Mouse (Mus musculus) kidney, embryonic 16.5 days (tissue): ENCODE measurements around the gene Agbl2. TPM values are rescaled to one million over a fixed set of nuclear protein-coding genes. Genes with fewer than 3 reads are reported as not detected.

Source experiments
- ATAC-seq: fragments of 200-750 bp; cut with Nextera tagmentation; 2 replicates; pipeline ENCODE4 v1.8.0; 2017; ENCODE audit warnings: moderate TSS enrichment; ENCODE audit not compliant: low FRiP score, low TSS enrichment
- H3K27ac ChIP-seq: fragments of 300-500 bp; sonication (generic); 2 replicates; pipeline ENCODE4 v1.5.1; 2014; ENCODE audit warnings: low read length
- H3K27me3 ChIP-seq: fragments of 300-500 bp; sonication (generic); 2 replicates; pipeline ENCODE4 v1.6.1; 2014; ENCODE audit warnings: low read length, control low read depth, mixed read lengths; ENCODE audit not compliant: insufficient read depth
- H3K36me3 ChIP-seq: fragments of 300-500 bp; sonication (generic); 2 replicates; pipeline ENCODE4 v1.6.1; 2014; ENCODE audit warnings: low read length, control low read depth, mixed read lengths; ENCODE audit not compliant: insufficient read depth
- H3K4me1 ChIP-seq: fragments of 300-500 bp; sonication (generic); 2 replicates; pipeline ENCODE4 v1.6.1; 2014; ENCODE audit warnings: low read length, control low read depth, mixed read lengths; ENCODE audit not compliant: insufficient read depth
- H3K4me2 ChIP-seq: fragments of 300-500 bp; sonication (generic); replicated peaks from 2 replicates; pipeline ENCODE4 v1.6.1; 2014; ENCODE audit warnings: low read depth, low read length
- H3K4me3 ChIP-seq: fragments of 300-500 bp; sonication (generic); 2 replicates; pipeline ENCODE4 v1.5.1; 2014; ENCODE audit warnings: mild to moderate bottlenecking, low read length
- H3K9ac ChIP-seq: fragments of 300-500 bp; sonication (generic); replicated peaks from 2 replicates; pipeline ENCODE4 v1.6.1; 2014; ENCODE audit warnings: low read length
- H3K9me3 ChIP-seq: fragments of 300-500 bp; sonication (generic); 2 replicates; pipeline ENCODE4 v1.6.1; 2016; ENCODE audit warnings: low read length, control low read depth
- WGBS: fragments of 180-500 bp; shearing (Covaris S2); extraction: QIAGEN DNeasy Blood & Tissue Kit; methylation state at CpG from one replicate; pipeline ENCODE4 v1.1.7; 2014; 5-methylcytosine and 5-hydroxymethylcytosine counted together
- polyA plus RNA-seq: library from polyadenylated mRNA; unstranded; fragments of >200 nt; fragmentation: Nextera tagmentation; extraction: Ambion mirVana; gene quantifications from 2 replicates; pipeline ENCODE4 v1.2.1, GENCODE M21; 2015

The Agbl2 gene
- polyA plus RNA-seq: 0.66 and 0.71 TPM in 2 replicates

DNA sequence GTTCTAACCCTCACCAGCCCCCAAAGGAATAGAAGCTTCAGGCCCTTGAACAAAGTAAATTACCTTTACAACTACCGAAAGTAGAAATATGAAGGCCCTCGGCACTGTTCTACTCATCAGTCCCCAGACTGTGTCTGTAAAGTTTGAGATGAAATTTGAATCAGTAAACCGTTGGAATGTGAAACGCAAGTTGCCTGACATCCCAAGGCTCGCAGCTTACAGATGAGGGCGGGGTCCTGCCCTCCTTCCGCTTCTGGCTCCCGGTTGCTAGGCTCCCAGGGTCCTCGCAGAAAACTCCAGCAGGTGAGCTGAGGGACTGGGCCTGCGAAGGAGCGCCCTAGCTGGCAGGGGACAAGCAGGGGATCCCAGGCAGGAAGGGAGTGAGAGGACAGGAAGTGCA, at the start of gene Agbl2:
Agbl2 (plus strand) TSS at position 270 of the 400 bp plus-strand sequence.
- 1% methylated on average over 11 of the region's 11 CpGs for WGBS
- ATAC-seq: peak; percentile 80
- H3K36me3 ChIP-seq: peaks cover 27% of the 10 kb centered on the region
- peaks cover 6% of the 10 kb centered on the region; the same call in 1 of the 2 replicates for H3K27me3 ChIP-seq
- peak within 1 kb of the TSS; percentile 51 for H3K4me3 ChIP-seq
- peaks cover 5% of the 10 kb centered on the region for H3K4me1 ChIP-seq
- H3K4me2 ChIP-seq: peak within 1 kb of the TSS; percentile 87
- H3K9me3 ChIP-seq: no peaks in the 10 kb centered on the region
- peak within 1 kb of the TSS; percentile 66 for H3K9ac ChIP-seq
- H3K27ac ChIP-seq: no peak within 1 kb of the TSS

DNA sequence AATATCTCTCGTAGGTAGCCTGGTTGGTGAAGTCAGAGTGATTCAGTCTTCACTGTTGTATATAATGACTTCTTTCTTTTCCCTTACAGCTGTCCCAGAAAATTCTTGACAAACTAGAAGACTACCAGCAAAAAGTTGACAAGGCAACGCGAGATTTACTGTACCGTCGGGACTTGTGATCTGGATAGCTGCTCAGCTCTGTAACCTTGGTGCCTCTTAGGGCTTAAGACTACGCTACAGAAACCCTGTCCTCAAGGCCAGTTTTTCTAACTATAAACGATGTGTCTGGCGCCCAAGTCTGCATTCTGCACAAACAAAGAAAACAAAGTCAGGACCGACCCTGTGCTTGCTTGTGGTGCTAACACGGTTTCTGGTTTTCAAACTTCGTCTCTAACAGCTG, 47.2 kb upstream of the Agbl2 start:
- H3K9ac ChIP-seq: no peak overlapping the region
- no peak overlapping the region for H3K4me3 ChIP-seq
- no peaks in the 10 kb centered on the region for H3K9me3 ChIP-seq
- no peaks in the 10 kb centered on the region for H3K4me1 ChIP-seq
- H3K27me3 ChIP-seq: no peaks in the 10 kb centered on the region
- no peak overlapping the region for H3K4me2 ChIP-seq
- 86% methylated on average over 11 of the region's 11 CpGs for WGBS
- ATAC-seq: no peak
- peaks cover 62% of the 10 kb centered on the region for H3K36me3 ChIP-seq
- H3K27ac ChIP-seq: no peak overlapping the region

DNA sequence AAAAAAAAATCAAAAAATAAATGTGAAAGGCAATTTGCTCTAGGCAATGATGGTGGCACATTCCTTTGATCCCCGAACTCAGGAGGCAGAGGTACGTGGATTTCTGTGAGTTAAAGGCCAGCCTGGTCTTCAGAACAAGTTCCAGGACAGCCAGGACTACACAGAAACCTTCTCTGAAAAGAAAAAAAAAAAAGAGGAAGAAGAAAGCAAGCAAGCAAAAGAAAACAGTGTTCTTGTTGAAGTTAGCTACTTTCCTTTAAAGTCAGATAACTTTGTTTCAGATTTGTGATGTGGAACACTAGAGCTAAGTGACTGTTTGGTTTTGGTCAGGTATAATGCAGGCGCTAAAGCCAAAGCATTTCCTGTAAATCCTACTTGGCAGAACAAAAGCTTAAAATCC, 43.7 kb upstream of the Agbl2 start:
- Histone ChIP-seq H3K9me3 (no peaks in the 10 kb centered on the region), H3K27ac (no peak overlapping the region), H3K27me3 (no peaks in the 10 kb centered on the region), H3K4me1 (no peaks in the 10 kb centered on the region), H3K36me3 (peaks cover 34% of the 10 kb centered on the region), H3K4me2 (no peak overlapping the region), H3K9ac (no peak overlapping the region), H3K4me3 (no peak overlapping the region)
- no peak for ATAC-seq
- 93% methylated on average over 3 of the region's 3 CpGs for WGBS

DNA sequence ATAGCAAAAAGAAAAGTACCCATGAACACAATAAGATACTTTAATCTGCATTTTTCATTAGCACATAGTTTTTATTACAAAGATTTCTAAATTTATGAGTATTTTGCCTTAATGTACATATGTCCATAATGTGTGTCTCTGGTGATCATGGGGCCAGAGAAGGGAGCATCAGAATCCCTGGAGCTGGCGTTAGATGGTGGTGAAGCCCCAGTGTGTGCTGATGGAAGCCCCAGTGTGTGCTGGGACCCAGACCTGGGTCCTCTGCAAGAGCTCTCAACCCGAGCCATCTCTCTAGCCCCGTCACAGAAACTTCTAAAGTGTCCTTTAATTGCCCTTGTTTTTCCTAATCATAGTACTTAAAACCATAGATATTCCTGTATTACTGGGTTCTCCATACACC, 43.2 kb upstream of the Agbl2 start:
- Histone ChIP-seq H3K27me3 (no peaks in the 10 kb centered on the region), H3K9ac (no peak overlapping the region), H3K36me3 (peaks cover 29% of the 10 kb centered on the region), H3K27ac (no peak overlapping the region), H3K4me2 (no peak overlapping the region), H3K9me3 (no peaks in the 10 kb centered on the region), H3K4me3 (no peak overlapping the region), H3K4me1 (no peaks in the 10 kb centered on the region)
- ATAC-seq: no peak
- 86% methylated on average over 3 of the region's 3 CpGs for WGBS

DNA sequence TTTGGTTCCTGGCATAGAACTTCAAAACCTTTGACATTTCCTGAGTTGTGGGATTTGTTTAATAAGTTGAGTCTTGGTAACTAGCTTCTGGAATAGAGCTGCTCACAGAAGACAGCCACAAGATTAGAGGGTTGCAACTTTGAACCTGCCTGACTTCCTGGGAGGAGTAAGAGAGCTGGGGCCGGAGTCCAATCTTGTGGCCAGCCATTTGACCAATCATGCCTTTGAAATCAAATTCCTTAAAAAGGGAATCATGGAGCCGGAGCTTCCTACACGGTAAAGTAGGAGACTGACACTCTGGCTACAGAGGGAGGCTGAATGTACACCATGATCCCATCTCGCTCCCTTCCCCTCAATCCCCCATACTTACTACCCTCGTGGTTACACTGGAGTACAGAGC, 42.6 kb upstream of the Agbl2 start:
- Histone ChIP-seq H3K27ac (no peak overlapping the region), H3K27me3 (no peaks in the 10 kb centered on the region), H3K4me2 (no peak overlapping the region), H3K9ac (no peak overlapping the region), H3K4me3 (no peak overlapping the region), H3K4me1 (no peaks in the 10 kb centered on the region), H3K9me3 (no peaks in the 10 kb centered on the region), H3K36me3 (peaks cover 23% of the 10 kb centered on the region)
- 89% methylated on average over 5 of the region's 5 CpGs for WGBS
- ATAC-seq: no peak

- ATAC-seq: no peak
- no peaks in the 10 kb centered on the region for H3K27me3 ChIP-seq
- H3K4me1 ChIP-seq: peaks cover 14% of the 10 kb centered on the region; the same call in 1 of the 2 replicates
- peak overlapping the region; percentile 46 for H3K9ac ChIP-seq
- peak overlapping the region; percentile 91 for H3K27ac ChIP-seq
- WGBS: 66% methylated on average over 12 of the region's 12 CpGs
- peaks cover 13% of the 10 kb centered on the region for H3K36me3 ChIP-seq
- peak overlapping the region; percentile 95 for H3K4me3 ChIP-seq
- H3K9me3 ChIP-seq: no peaks in the 10 kb centered on the region
- H3K4me2 ChIP-seq: peak overlapping the region; percentile 54
These were observed 38.1 kb upstream of the Agbl2 start for GRCm38 (mm10) chr2:90744285-90745052.

GRCm38 (mm10) chr2:90745053-90745678, 37.4 kb upstream of the Agbl2 start, which contains the start of gene Fnbp4:
Fnbp4 (plus strand) TSS chr2:90745370.
- peaks cover 14% of the 10 kb centered on the region; the same call in 1 of the 2 replicates for H3K4me1 ChIP-seq
- H3K9ac ChIP-seq: peak within 1 kb of the TSS; percentile 99
- H3K27me3 ChIP-seq: no peaks in the 10 kb centered on the region
- H3K9me3 ChIP-seq: no peaks in the 10 kb centered on the region
- H3K27ac ChIP-seq: peak within 1 kb of the TSS; percentile 97
- H3K4me2 ChIP-seq: peak within 1 kb of the TSS; percentile 65
- peak within 1 kb of the TSS; percentile 95 for H3K4me3 ChIP-seq
- peaks cover 13% of the 10 kb centered on the region for H3K36me3 ChIP-seq
- ATAC-seq: peak; percentile 100
- under 1% methylated on average over 44 of the region's 44 CpGs for WGBS

- ATAC-seq: peak; percentile 52
- Histone ChIP-seq H3K9ac (peak overlapping the region; percentile 99), H3K4me3 (peak overlapping the region; percentile 95), H3K9me3 (no peaks in the 10 kb centered on the region), H3K4me1 (peaks cover 14% of the 10 kb centered on the region; the same call in 1 of the 2 replicates), H3K27me3 (no peaks in the 10 kb centered on the region), H3K4me2 (peak overlapping the region; percentile 65), H3K36me3 (peaks cover 17% of the 10 kb centered on the region), H3K27ac (peak overlapping the region; percentile 97)
- under 1% methylated on average over 54 of the region's 54 CpGs for WGBS
These were observed 36.6 kb upstream of the Agbl2 start for GRCm38 (mm10) chr2:90745740-90746537.

DNA sequence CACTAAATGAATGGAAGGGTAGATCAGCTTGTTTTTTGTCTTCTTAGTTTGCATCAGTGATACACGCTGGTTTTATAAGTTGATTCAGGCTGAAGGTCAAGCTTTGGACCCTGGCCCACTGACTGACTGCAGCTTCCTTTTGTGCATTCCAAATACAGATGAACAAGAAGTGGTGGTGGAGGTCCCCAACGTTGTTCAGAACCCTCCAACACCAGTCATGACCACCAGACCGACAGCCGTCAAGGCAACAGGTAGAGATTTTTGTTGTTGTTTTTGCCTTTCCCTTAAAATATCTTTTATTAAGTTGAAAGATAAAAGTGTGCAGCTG, 36.0 kb upstream of the Agbl2 start:
- Histone ChIP-seq H3K36me3 (peaks cover 23% of the 10 kb centered on the region), H3K9me3 (no peaks in the 10 kb centered on the region), H3K9ac (peak overlapping the region; percentile 99), H3K4me1 (peaks cover 14% of the 10 kb centered on the region; the same call in 1 of the 2 replicates), H3K4me2 (peak overlapping the region; percentile 65), H3K27ac (peak overlapping the region; percentile 97; the same call in 1 of the 2 replicates), H3K4me3 (peak overlapping the region; percentile 95), H3K27me3 (no peaks in the 10 kb centered on the region)
- no peak for ATAC-seq
- WGBS: 9% methylated on average over 4 of the region's 4 CpGs
